Mouse (Mus musculus): ENCODE results near the gene Gnat1. TPM values are rescaled to one million over a fixed set of nuclear protein-coding genes. Genes with fewer than 3 reads are reported as not detected.

Gnat1 gene
- polyA plus RNA-seq, 1 experiment = 0.15 TPM

DNA sequence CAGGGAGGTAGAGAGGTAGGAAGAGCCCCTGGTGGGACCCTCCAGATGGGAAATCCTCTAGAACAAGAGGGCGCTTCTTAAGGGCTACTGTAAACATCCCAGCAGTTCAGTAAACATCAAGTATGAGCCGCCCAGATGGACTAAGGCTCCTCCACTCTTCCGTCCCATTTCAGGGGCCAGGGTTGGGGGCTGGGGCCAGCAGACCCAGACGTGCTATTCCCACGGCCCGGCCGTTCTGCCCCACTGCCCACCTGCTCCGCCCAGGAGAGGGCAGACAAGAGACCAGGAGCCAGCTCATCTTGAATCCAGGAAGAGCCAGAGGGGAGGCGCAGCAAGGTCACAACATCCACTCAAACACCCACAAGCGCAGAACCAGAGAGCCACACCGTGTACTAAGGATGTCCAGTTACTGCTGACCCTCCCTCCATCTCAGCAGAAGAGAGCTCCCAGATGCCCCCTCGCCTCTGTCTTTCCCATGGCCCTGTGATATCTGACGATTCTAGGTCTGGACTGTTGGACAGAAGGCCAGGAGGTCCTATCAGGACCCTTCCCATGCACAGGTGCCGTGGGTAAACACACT, 19.2 kb upstream of the Gnat1 start:
- peaks cover 29% of the 10 kb centered on the region for H3K4me1 ChIP-seq (ENCODE audit: control insufficient read depth, insufficient read depth, low read length)
- WGBS = 79% methylated on average over 14 of the region's 14 CpGs
- DNase-seq = no peak
- H3K4me3 ChIP-seq (replicated peaks; ENCODE audit: insufficient read depth, low read depth, low read length) = no peak overlapping the region
- no peaks in the 10 kb centered on the region for H3K27me3 ChIP-seq (ENCODE audit: control insufficient read depth, insufficient read depth, low read length)
- H3K27ac ChIP-seq (ENCODE audit: insufficient read depth, low read length) = no peak overlapping the region
- TF ChIP-seq CTCF (IDR thresholded peaks at IDR 0.05; ENCODE audit: borderline replicate concordance, insufficient read depth, low read depth, low read length) (no peak), POLR2A (IDR thresholded peaks at IDR 0.05; ENCODE audit: borderline replicate concordance, insufficient read depth, low read length) (no peak)

DNA sequence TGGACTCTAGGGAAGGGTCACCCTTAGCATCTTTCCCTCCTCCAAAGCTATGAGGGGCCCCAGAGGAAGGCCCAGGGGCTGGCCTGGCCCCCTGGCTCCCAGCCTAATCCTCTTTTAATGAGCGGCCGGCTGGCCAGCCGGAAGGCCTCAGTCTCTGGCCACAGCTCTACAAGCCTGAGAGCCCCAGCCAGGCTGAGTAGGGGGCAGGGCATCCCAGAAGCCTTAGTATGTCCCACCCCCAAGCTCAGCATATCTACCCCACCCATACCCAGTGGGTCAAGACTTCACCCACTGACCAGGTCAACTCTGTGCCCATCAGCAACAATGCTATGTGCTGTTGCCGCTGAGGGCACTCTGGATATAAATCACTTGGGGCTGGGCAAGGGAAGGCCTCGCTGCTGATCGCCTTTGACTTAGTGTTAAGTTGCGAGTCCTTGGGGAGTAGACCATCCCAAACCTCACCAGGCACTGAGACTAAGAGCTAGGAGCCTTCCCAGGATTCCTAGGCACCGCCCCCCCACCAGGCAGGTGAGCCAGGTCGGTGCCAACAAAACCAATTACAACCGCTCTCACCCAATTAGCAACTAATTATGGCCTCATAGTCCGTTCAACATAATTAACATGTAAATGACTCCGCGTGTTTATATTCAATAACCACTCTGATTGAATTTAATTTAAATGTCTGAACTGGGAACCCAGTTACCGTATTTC, 18.5 kb upstream of the Gnat1 start:
- H3K27ac ChIP-seq (ENCODE audit: insufficient read depth, low read length) = no peak overlapping the region
- DNase-seq = no peak
- peaks cover 29% of the 10 kb centered on the region for H3K4me1 ChIP-seq (ENCODE audit: control insufficient read depth, insufficient read depth, low read length)
- TF ChIP-seq CTCF (IDR thresholded peaks at IDR 0.05; ENCODE audit: borderline replicate concordance, insufficient read depth, low read depth, low read length) = no peak
- no peak for TF ChIP-seq POLR2A (IDR thresholded peaks at IDR 0.05; ENCODE audit: borderline replicate concordance, insufficient read depth, low read length)
- WGBS = 68% methylated on average over 14 of the region's 14 CpGs
- H3K4me3 ChIP-seq (replicated peaks; ENCODE audit: insufficient read depth, low read depth, low read length) = no peak overlapping the region
- no peaks in the 10 kb centered on the region for H3K27me3 ChIP-seq (ENCODE audit: control insufficient read depth, insufficient read depth, low read length)

GRCm38 (mm10) chr9:107696845-107697610, 17.5 kb upstream of the Gnat1 start:
- peaks cover 21% of the 10 kb centered on the region for H3K4me1 ChIP-seq (ENCODE audit: control insufficient read depth, insufficient read depth, low read length)
- H3K27me3 ChIP-seq (ENCODE audit: control insufficient read depth, insufficient read depth, low read length) = no peaks in the 10 kb centered on the region
- DNase-seq = no peak
- no peak overlapping the region for H3K27ac ChIP-seq (ENCODE audit: insufficient read depth, low read length)
- no peak for TF ChIP-seq CTCF (IDR thresholded peaks at IDR 0.05; ENCODE audit: borderline replicate concordance, insufficient read depth, low read depth, low read length)
- TF ChIP-seq POLR2A (IDR thresholded peaks at IDR 0.05; ENCODE audit: borderline replicate concordance, insufficient read depth, low read length) = no peak
- no peak overlapping the region for H3K4me3 ChIP-seq (replicated peaks; ENCODE audit: insufficient read depth, low read depth, low read length)
- 82% methylated on average over 9 of the region's 9 CpGs for WGBS

DNA sequence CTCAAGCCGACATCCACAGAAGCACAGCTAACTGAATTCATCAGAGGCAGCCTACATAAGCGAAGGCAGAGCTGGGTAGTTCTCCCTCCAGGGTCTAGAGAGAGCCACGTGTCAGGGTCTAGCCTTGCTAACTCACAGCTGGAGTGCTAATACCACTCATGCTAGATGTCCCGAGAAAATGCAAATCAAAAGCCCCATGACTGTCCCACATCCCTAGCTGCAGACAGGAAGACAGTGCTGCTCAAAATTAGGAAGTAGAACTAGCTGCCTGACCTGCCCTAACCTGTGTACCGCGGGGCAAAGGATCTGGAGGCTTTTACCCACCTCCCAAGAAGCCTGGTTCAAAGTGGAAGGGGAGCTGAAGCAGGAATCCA, 16.6 kb upstream of the Gnat1 start:
- Histone ChIP-seq H3K27ac (ENCODE audit: insufficient read depth, low read length) (no peak overlapping the region), H3K4me3 (replicated peaks; ENCODE audit: insufficient read depth, low read depth, low read length) (no peak overlapping the region), H3K27me3 (ENCODE audit: control insufficient read depth, insufficient read depth, low read length) (no peaks in the 10 kb centered on the region), H3K4me1 (ENCODE audit: control insufficient read depth, insufficient read depth, low read length) (peaks cover 16% of the 10 kb centered on the region)
- WGBS = 70% methylated on average over 6 of the region's 6 CpGs
- DNase-seq = no peak
- no peak for TF ChIP-seq POLR2A (IDR thresholded peaks at IDR 0.05; ENCODE audit: borderline replicate concordance, insufficient read depth, low read length)
- no peak for TF ChIP-seq CTCF (IDR thresholded peaks at IDR 0.05; ENCODE audit: borderline replicate concordance, insufficient read depth, low read depth, low read length)

GRCm38 (mm10) chr9:107695441-107696105, 16.1 kb upstream of the Gnat1 start:
- no peak overlapping the region for H3K4me3 ChIP-seq (replicated peaks; ENCODE audit: insufficient read depth, low read depth, low read length)
- no peak overlapping the region for H3K27ac ChIP-seq (ENCODE audit: insufficient read depth, low read length)
- DNase-seq = no peak
- 86% methylated on average over 12 of the region's 12 CpGs for WGBS
- no peaks in the 10 kb centered on the region for H3K27me3 ChIP-seq (ENCODE audit: control insufficient read depth, insufficient read depth, low read length)
- peaks cover 10% of the 10 kb centered on the region for H3K4me1 ChIP-seq (ENCODE audit: control insufficient read depth, insufficient read depth, low read length)
- TF ChIP-seq CTCF (IDR thresholded peaks at IDR 0.05; ENCODE audit: borderline replicate concordance, insufficient read depth, low read depth, low read length) (no peak), POLR2A (IDR thresholded peaks at IDR 0.05; ENCODE audit: borderline replicate concordance, insufficient read depth, low read length) (no peak)

- no peak overlapping the region for H3K4me3 ChIP-seq (replicated peaks; ENCODE audit: insufficient read depth, low read depth, low read length)
- TF ChIP-seq POLR2A (IDR thresholded peaks at IDR 0.05; ENCODE audit: borderline replicate concordance, insufficient read depth, low read length) (no peak), CTCF (IDR thresholded peaks at IDR 0.05; ENCODE audit: borderline replicate concordance, insufficient read depth, low read depth, low read length) (no peak)
- H3K4me1 ChIP-seq (ENCODE audit: control insufficient read depth, insufficient read depth, low read length) = peaks cover 3% of the 10 kb centered on the region
- DNase-seq = no peak
- no peaks in the 10 kb centered on the region for H3K27me3 ChIP-seq (ENCODE audit: control insufficient read depth, insufficient read depth, low read length)
- no peak overlapping the region for H3K27ac ChIP-seq (ENCODE audit: insufficient read depth, low read length)
- 82% methylated on average over 7 of the region's 7 CpGs for WGBS
Observed at GRCm38 (mm10) chr9:107694627-107695026, 15.1 kb upstream of the Gnat1 start.

GRCm38 (mm10) chr9:107693433-107693987, 14.0 kb upstream of the Gnat1 start:
- WGBS = 72% methylated on average over 4 of the region's 4 CpGs
- no peak for DNase-seq
- TF ChIP-seq POLR2A (IDR thresholded peaks at IDR 0.05; ENCODE audit: borderline replicate concordance, insufficient read depth, low read length) (no peak), CTCF (IDR thresholded peaks at IDR 0.05; ENCODE audit: borderline replicate concordance, insufficient read depth, low read depth, low read length) (no peak)
- Histone ChIP-seq H3K27ac (ENCODE audit: insufficient read depth, low read length) (no peak overlapping the region), H3K4me1 (ENCODE audit: control insufficient read depth, insufficient read depth, low read length) (no peaks in the 10 kb centered on the region), H3K27me3 (ENCODE audit: control insufficient read depth, insufficient read depth, low read length) (no peaks in the 10 kb centered on the region), H3K4me3 (replicated peaks; ENCODE audit: insufficient read depth, low read depth, low read length) (no peak overlapping the region)

Data from cerebellum, adult 2 months (tissue).